19 mouse cellular contexts compared by ENCODE assay signal in the genomic region with DNA sequence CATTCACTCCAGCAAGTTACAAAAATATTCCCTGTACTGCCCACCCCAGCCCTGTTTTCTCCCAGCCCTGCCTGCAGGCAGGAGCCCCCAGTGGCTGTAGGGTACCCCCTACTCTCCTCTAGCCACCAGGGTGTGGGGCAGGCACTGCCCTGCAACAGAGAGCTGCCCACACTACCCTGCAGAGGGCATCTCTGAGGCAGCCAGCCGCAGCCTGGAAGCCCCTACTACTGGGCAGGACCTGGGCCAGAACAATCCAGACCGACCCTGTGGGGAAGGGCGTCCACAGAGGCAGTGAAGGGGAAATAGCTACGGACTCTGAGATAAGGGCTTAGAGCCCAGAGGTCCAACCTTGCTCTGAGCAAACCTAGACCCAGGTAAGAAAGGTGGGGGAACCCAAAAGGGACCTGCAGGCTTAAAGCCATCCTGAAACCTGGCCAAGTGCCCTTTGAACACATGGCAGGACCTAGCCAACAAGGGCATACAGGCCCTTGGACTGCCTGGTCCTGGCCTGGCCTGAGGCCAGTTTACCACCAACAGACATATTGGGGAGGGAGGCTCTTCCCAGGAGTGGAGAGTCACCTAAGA. TPM values are rescaled to one million over a fixed set of nuclear protein-coding genes. Genes with fewer than 3 reads are reported as not detected.
DNase-seq lines count a peak whose midpoint lies in the region; ATAC-seq and TF ChIP-seq lines count a peak whose summit lies in the region.
"Had no signal": no experiment of that assay in that cellular context is flagged by ENCODE, and none has a peak within 500 bp of the region (broad histone marks: within the 10 kb centered on the region; RNA-seq: fewer than 3 reads in every experiment).

No protein-coding gene starts in this region.

- H3K36me3 ChIP-seq in kidney, embryonic 15.5 days, result peaks cover 8% of the 10 kb centered on the region
- peaks cover 69% of the 10 kb centered on the region for H3K36me3 ChIP-seq in midbrain, postnatal 0 days (ENCODE audit: insufficient read depth, low read length)
- 0 out of 2 replicates have a peak, but pooled peaks cover 3% of the 10 kb centered on the region for H3K36me3 ChIP-seq in midbrain, embryonic 10.5 days

- H3K4me3 ChIP-seq in kidney, embryonic 15.5 days (replicated peaks), result no peak overlapping the region
- no peak overlapping the region for H3K4me3 ChIP-seq in midbrain, postnatal 0 days (ENCODE audit: low read depth, low read length)
- no peak overlapping the region for H3K4me3 ChIP-seq in midbrain, embryonic 10.5 days

- H3K4me1 ChIP-seq in kidney, embryonic 15.5 days, result peaks cover 16% of the 10 kb centered on the region
- H3K4me1 ChIP-seq in midbrain, postnatal 0 days (ENCODE audit: insufficient read depth, low read length), result no peaks in the 10 kb centered on the region
- H3K4me1 ChIP-seq in midbrain, embryonic 10.5 days, result peaks cover 13% of the 10 kb centered on the region

- WGBS in kidney, embryonic 15.5 days, result 57% methylated on average over 4 of the region's 4 CpGs
- WGBS in midbrain, postnatal 0 days, result 70% methylated on average over 4 of the region's 4 CpGs
- WGBS in midbrain, embryonic 10.5 days, result 75% methylated on average over 4 of the region's 4 CpGs

- H3K9ac ChIP-seq in kidney, embryonic 15.5 days, result no peak overlapping the region
- no peak overlapping the region for H3K9ac ChIP-seq in midbrain, postnatal 0 days (replicated peaks; ENCODE audit: low read length, poor library complexity, severe bottlenecking)
- H3K9ac ChIP-seq: lung, embryonic 14.5 days had no signal

- H3K27me3 ChIP-seq in kidney, embryonic 15.5 days, result peaks cover 20% of the 10 kb centered on the region
- H3K27me3 ChIP-seq in midbrain, postnatal 0 days (ENCODE audit: insufficient read depth, low read length), result no peaks in the 10 kb centered on the region
- H3K27me3 ChIP-seq in midbrain, embryonic 10.5 days (ENCODE audit: low read depth, poor library complexity, severe bottlenecking), result peaks cover 28% of the 10 kb centered on the region

- no peaks in the 10 kb centered on the region for H3K9me3 ChIP-seq in kidney, embryonic 15.5 days (replicated peaks)
- H3K9me3 ChIP-seq in midbrain, postnatal 0 days (ENCODE audit: low read length), result no peaks in the 10 kb centered on the region
- H3K9me3 ChIP-seq in midbrain, embryonic 10.5 days (replicated peaks), result no peaks in the 10 kb centered on the region

- no peak for ATAC-seq in kidney, embryonic 15.5 days (replicated peaks; ENCODE audit: low FRiP score)
- ATAC-seq in midbrain, postnatal 0 days (ENCODE audit: low FRiP score), result no peak
- ATAC-seq: forebrain, embryonic 16.5 days; midbrain, embryonic 16.5 days had no signal

- DNase-seq in cerebellum, postnatal 10 days, result peak; percentile 74 to 76
- DNase-seq in cerebellum, adult 11 months, result no peak
- DNase-seq in kidney, adult 11 months, result peak; percentile 80
- DNase-seq in midbrain, postnatal 0 days (ENCODE audit: low spot score), result no peak
- no peak for DNase-seq in midbrain, embryonic 10.5 days (ENCODE audit: low spot score)
- no peak for DNase-seq in thymus, postnatal 4 days
- DNase-seq in urinary bladder, postnatal 10 days (ENCODE audit: low spot score), result no peak
- DNase-seq: adrenal gland, postnatal 25 days; gastrocnemius, postnatal 36 days; heart, postnatal 10 days; liver; lung, embryonic 14.5 days; lung, postnatal 36 days; right cerebral cortex, postnatal 25 days; thymus, adult 18-20 months had no signal

- TF ChIP-seq CTCF in midbrain, postnatal 0 days (IDR thresholded peaks at IDR 0.05), result peak; percentile 28

- H3K27ac ChIP-seq in kidney, embryonic 15.5 days, result no peak overlapping the region
- H3K27ac ChIP-seq in midbrain, postnatal 0 days (ENCODE audit: low read depth, low read length), result no peak overlapping the region
- no peak overlapping the region for H3K27ac ChIP-seq in midbrain, embryonic 10.5 days (replicated peaks)

- H3K4me2 ChIP-seq in kidney, embryonic 15.5 days, result no peak overlapping the region
- H3K4me2 ChIP-seq in midbrain, postnatal 0 days (ENCODE audit: low read depth, low read length, poor library complexity, severe bottlenecking), result no peak overlapping the region
- H3K4me2 ChIP-seq: lung, embryonic 14.5 days had no signal

RNA-seq across cellular contexts. Expression of a gene that starts 39.4 kb away (rescaled TPM):
- 2.4 and 3.2 TPM in 2 replicates for polyA plus RNA-seq in kidney, embryonic 15.5 days (2015; fragmentation: Nextera tagmentation; extraction: Ambion mirVana)
- total RNA-seq in midbrain, postnatal 0 days (2014; rRNA removed), result 170 and 178 TPM in 2 replicates
- polyA plus RNA-seq in midbrain, postnatal 0 days (2015; fragmentation: Nextera tagmentation; extraction: Ambion mirVana), result 44.9 and 46.9 TPM in 2 replicates
- polyA plus RNA-seq in midbrain, embryonic 10.5 days (2016; fragmentation: Nextera tagmentation; extraction: Ambion mirVana), result 1.2 and 1.9 TPM in 2 replicates
- total RNA-seq: megakaryocyte-erythroid progenitor cell, adult 5-6 weeks had no signal

Comparison
In these comparisons a context has a peak if more than half of its experiments do, and no peak if none do; other contexts are left out.
1. DNase-seq: peak in cerebellum, postnatal 10 days (2 of 2) and kidney, adult 11 months (single experiment); none in cerebellum, adult 11 months (single experiment), midbrain, postnatal 0 days (single experiment), midbrain, embryonic 10.5 days (single experiment), thymus, postnatal 4 days (single experiment) and urinary bladder, postnatal 10 days (single experiment).
2. RNA of a gene that starts 39.4 kb away (polyA plus RNA-seq): 44.9 to 46.9 TPM in midbrain, postnatal 0 days; 2.4 to 3.2 TPM in kidney, embryonic 15.5 days and 1.2 to 1.9 TPM in midbrain, embryonic 10.5 days; every median in the first group is over 10 times any median in the second.